Mouse (Mus musculus): ENCODE results near the gene Carm1.

GRCm38 (mm10) chr9:21536501-21536900 lies 10.2 kb upstream of the Carm1 start:
- TF ChIP-seq CTCF (IDR thresholded peaks at IDR 0.05; ENCODE audit: borderline replicate concordance, extremely low read depth, insufficient read depth, insufficient read length), result no peak
- TF ChIP-seq POLR2A (IDR thresholded peaks at IDR 0.05; ENCODE audit: borderline replicate concordance, extremely low read depth, insufficient read depth, insufficient read length, poor library complexity, severe bottlenecking), result no peak
